Comparison of ENCODE assay signal across 8 mouse cellular contexts in genomic region chr9:72132728-72133088, GRCm38 (mm10). TPM values are rescaled to one million over a fixed set of nuclear protein-coding genes. Genes with fewer than 3 reads are reported as not detected.
A peak's percentile ranks its signal among the peaks of the same experiment; 100 is the strongest.
DNase-seq lines count a peak whose midpoint lies in the region; ATAC-seq and TF ChIP-seq lines count a peak whose summit lies in the region.

No protein-coding gene starts in this region.

- H3K4me1 ChIP-seq in lung, adult 2 months (ENCODE audit: control insufficient read depth, insufficient read depth, low read length), result peaks cover 5% of the 10 kb centered on the region; the same call in 1 of the 2 replicates
- 0 out of 2 replicates have a peak, but pooled peaks cover 6% of the 10 kb centered on the region for H3K4me1 ChIP-seq in hindbrain, postnatal 0 days (ENCODE audit: insufficient read depth, low read length)
- peaks cover 12% of the 10 kb centered on the region for H3K4me1 ChIP-seq in midbrain, embryonic 16.5 days (ENCODE audit: control insufficient read depth, insufficient read depth, low read length)

- peak overlapping the region; percentile 48 for H3K4me3 ChIP-seq in lung, adult 2 months (replicated peaks; ENCODE audit: extremely low read depth, low read depth, low read length)
- peak overlapping the region; percentile 53 for H3K4me3 ChIP-seq in hindbrain, postnatal 0 days (ENCODE audit: low read length)
- H3K4me3 ChIP-seq in midbrain, embryonic 16.5 days (ENCODE audit: low read depth, low read length), result peak overlapping the region; percentile 81

- no peaks in the 10 kb centered on the region for H3K27me3 ChIP-seq in hindbrain, postnatal 0 days (ENCODE audit: insufficient read depth, low read length)
- H3K27me3 ChIP-seq in midbrain, embryonic 16.5 days (ENCODE audit: control insufficient read depth, insufficient read depth, low read depth, low read length), result no peaks in the 10 kb centered on the region

- no peaks in the 10 kb centered on the region for H3K9me3 ChIP-seq in hindbrain, postnatal 0 days (ENCODE audit: low read length)
- no peaks in the 10 kb centered on the region for H3K9me3 ChIP-seq in midbrain, embryonic 16.5 days (replicated peaks; ENCODE audit: control insufficient read depth, low read length, poor library complexity, severe bottlenecking)

- under 1% methylated on average over 28 of the region's 29 CpGs for WGBS in lung, adult 2 months
- WGBS in hindbrain, postnatal 0 days, result 0% methylated on average over 21 of the region's 29 CpGs
- 0% methylated on average over 27 of the region's 29 CpGs for WGBS in midbrain, embryonic 16.5 days

- TF ChIP-seq CTCF in lung, adult 2 months (IDR thresholded peaks at IDR 0.05; ENCODE audit: insufficient read depth, low read length), result no peak
- no peak for TF ChIP-seq CTCF in hindbrain, postnatal 0 days (IDR thresholded peaks at IDR 0.05; ENCODE audit: low read depth)

- TF ChIP-seq POLR2A in lung, adult 2 months (IDR thresholded peaks at IDR 0.05; ENCODE audit: borderline replicate concordance, extremely low read depth, low read depth, low read length), result no peak

- no peak for DNase-seq in lung, adult 2 months
- no peak for DNase-seq in lung, postnatal 10 days
- no peak for DNase-seq in hindbrain, postnatal 0 days (ENCODE audit: low spot score)
- no peak for DNase-seq in right cerebral cortex, postnatal 25 days
- DNase-seq in frontal cortex, postnatal 14 days (ENCODE audit: low spot score in 2 of 2), result no peak
- no peak for DNase-seq in retina, postnatal 1 day

- peak overlapping the region; percentile 79 for H3K4me2 ChIP-seq in hindbrain, postnatal 0 days (ENCODE audit: low read depth, low read length)
- H3K4me2 ChIP-seq in midbrain, embryonic 16.5 days (ENCODE audit: low read length), result peak overlapping the region; percentile 91

- peak; percentile 10; the same call in 1 of the 2 replicates for ATAC-seq in common myeloid progenitor, adult 5-6 weeks (replicated peaks; ENCODE audit: low read depth, poor library complexity, severe bottlenecking)
- ATAC-seq in hindbrain, postnatal 0 days, result peak; percentile 31; the same call in 1 of the 2 replicates
- no peak for ATAC-seq in midbrain, embryonic 16.5 days

- peak overlapping the region; percentile 91 for H3K27ac ChIP-seq in hindbrain, postnatal 0 days
- peak overlapping the region; percentile 92 for H3K27ac ChIP-seq in midbrain, embryonic 16.5 days (ENCODE audit: low read length)

- peak overlapping the region; percentile 80 for H3K9ac ChIP-seq in hindbrain, postnatal 0 days (replicated peaks; ENCODE audit: low read length)
- peak overlapping the region; percentile 94 for H3K9ac ChIP-seq in midbrain, embryonic 16.5 days (ENCODE audit: low read depth, low read length)

- H3K36me3 ChIP-seq in hindbrain, postnatal 0 days (ENCODE audit: insufficient read depth, low read length), result no peaks in the 10 kb centered on the region
- no peaks in the 10 kb centered on the region for H3K36me3 ChIP-seq in midbrain, embryonic 16.5 days (ENCODE audit: control insufficient read depth, insufficient read depth, low read length)

RNA-seq across cellular contexts. Expression of gene Tcf12, which starts 21.0 kb away (rescaled TPM):
- 64.5 and 78.1 TPM in 2 replicates for polyA plus RNA-seq in lung, adult 2 months (2012; rRNA removed)
- 58.2 and 64.5 TPM in 2 replicates for total RNA-seq in common myeloid progenitor, adult 5-6 weeks (2017)
- 96.6 and 155 TPM in 2 replicates for total RNA-seq in hindbrain, postnatal 0 days (2014; rRNA removed)
- 65.5 and 68.3 TPM in 2 replicates for polyA plus RNA-seq in hindbrain, postnatal 0 days (2015; fragmentation: Nextera tagmentation; extraction: Ambion mirVana)
- polyA plus RNA-seq in midbrain, embryonic 16.5 days (2015; fragmentation: Nextera tagmentation; extraction: Ambion mirVana), result 43.6 and 43.8 TPM in 2 replicates
